Mouse (Mus musculus) thymus, postnatal 4 days (tissue): ENCODE measurements around the gene Atg9a.
A peak's percentile ranks its signal among the peaks of the same experiment; 100 is the strongest.

ENCODE experiments used
- DNase-seq: peaks from one replicate; pipeline ENCODE4 v3.0.0; 2021

Gene Atg9a

GRCm38 (mm10) chr1:75214886-75215285 lies 22.9 kb upstream of the Atg9a start:
- DNase-seq, result no peak

DNA sequence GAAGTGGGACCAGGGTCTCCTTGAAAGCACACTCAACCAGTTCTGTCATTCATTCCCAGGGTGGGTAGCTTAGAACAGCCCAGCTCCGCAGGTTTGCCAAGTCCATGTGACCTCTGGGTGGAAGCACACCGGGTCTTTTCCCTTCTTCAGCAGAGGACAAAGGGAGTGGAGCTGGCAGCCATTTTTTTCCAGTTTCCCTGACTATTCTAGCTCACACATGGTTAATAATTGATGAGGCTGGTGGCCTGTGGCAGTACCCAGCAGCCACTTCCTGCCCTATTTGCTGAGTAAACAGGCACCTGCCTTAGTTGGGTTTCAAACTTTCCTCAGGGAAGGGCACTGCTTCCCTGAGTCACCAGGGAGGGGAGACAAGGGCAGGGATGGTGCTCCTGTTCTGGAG lies 22.4 kb upstream of the Atg9a start:
- DNase-seq, result no peak

GRCm38 (mm10) chr1:75213096-75213495 lies 21.1 kb upstream of the Atg9a start:
- peak; percentile 14 for DNase-seq

DNA sequence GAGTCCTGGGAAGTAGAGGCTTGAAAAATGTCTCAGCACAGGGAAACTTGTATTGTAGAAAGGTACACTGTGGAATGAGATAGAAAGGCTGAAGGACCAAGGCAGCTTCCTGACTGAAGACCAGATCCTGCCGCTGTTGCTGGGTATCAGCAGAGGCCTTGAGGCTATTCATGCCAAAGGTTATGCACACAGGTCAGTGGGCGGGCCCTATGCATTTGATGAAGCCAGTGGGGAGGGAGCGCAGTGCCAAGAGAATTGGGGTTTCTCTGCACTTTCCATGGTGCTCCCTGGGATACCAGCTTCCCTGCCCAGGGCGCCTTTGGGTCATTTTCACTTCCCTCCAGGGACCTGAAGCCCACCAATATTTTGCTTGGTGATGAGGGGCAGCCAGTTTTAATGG lies 20.5 kb upstream of the Atg9a start:
- DNase-seq, result no peak

DNA sequence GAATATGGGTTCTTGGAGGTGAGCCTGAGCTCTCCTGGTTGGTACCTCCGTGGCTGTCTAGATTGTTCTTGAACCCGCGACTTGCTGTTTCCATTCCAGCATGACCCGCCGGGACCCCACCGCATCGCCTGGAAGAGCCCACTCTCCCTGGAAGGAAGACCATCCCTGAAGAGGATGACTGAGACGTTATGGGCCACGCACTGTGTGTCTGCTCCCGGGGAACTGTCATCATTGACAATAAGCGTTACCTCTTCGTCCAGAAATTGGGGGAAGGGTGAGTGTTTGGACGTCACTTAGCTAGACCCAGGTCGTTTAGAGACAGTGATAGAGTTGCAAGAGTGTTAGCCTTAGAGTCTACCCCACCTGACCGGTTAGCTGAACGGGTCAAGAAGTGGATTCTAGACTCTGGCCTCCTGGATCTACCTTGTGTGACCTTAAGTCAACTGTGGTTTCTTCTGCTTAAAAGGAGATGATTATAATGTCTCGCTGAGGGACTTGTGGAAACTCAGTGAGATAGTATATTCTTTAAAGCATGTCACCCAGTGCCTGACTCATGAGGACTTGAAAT lies 19.2 kb upstream of the Atg9a start:
- DNase-seq, result no peak

- peak; percentile 96 for DNase-seq
These were observed 18.4 kb upstream of the Atg9a start, which contains the start of the genes Glb1l and Stk16 for GRCm38 (mm10) chr1:75210136-75211087. TSS of gene Glb1l (minus strand) at chr1:75210813. TSS of gene Stk16 (plus strand) at chr1:75210838.

DNA sequence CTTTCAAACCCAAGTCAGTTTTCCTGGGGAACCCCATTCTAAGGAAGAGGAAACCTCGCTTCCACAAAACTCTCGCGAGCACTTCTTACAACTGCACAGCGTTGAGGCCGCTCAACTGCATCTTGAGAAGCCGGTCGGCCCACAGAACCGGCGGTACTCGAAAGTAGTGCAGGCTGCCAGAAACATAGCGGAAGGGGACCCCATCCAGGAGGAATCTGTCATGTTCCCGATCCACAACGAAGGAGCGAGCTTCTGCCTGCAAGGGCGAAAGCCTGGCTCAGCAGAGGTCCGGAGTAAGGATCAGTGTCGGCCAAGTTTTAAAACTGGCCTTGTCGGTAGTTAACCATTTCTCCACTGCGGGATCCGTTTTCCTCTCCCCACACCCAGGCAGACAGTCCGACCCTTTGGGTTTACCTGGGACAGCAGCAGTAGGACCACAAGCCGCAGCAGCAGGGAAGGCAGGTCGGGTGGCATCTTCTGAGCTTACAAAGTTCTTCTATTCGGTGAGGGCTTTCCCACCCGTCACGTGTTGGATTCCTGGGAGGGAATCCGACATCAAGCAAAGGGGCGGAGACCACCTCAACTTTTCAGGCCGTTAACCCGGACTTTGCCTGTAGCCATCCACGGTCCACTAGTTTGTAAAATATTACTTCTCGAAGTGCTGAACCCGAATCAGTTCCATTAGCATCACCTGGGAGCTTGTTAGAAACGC lies 17.1 kb upstream of the Atg9a start:
- peak; percentile 58 for DNase-seq

GRCm38 (mm10) chr1:75201236-75201635 lies 9.2 kb upstream of the Atg9a start:
- no peak for DNase-seq

DNA sequence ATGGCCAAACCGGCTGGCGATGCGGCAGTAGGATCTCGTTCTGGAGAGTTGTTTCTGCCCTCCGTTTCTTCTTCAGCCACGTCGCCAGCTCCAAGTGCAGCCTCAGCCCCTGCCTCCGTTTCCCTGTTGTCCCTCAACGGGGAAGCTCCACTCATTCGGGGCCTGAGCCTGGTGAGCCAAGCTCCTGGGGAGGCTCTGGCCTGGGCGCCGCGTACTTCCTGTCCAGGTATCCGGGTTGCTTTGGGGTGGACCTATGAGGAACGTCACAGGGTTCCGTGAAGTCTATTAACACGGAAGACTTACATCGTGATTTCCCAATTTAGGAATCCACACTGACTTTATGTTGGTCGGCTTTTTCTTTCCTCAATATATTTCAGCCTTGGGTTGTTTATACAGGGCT lies 456 bp upstream of the Atg9a start:
- DNase-seq, result peak; percentile 44

DNA sequence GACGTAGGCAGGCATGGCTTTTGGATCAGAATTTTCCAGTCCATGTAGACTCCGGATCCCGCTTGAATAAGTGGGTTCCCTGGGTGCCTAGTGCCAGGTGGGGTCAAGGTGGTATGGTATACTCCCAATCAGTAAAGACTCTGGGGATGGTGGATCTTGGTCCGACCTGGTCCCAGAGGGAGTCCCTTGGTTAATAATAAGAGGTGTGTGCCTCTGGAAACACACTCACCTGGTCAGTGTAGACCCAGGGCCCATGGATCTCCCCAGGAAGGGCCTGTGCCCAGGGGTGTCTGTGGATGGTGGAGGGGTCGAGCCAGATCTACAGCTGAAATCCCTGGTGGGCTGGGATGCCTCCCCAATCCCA lies 756 bp downstream of the Atg9a start:
- no peak for DNase-seq

DNA sequence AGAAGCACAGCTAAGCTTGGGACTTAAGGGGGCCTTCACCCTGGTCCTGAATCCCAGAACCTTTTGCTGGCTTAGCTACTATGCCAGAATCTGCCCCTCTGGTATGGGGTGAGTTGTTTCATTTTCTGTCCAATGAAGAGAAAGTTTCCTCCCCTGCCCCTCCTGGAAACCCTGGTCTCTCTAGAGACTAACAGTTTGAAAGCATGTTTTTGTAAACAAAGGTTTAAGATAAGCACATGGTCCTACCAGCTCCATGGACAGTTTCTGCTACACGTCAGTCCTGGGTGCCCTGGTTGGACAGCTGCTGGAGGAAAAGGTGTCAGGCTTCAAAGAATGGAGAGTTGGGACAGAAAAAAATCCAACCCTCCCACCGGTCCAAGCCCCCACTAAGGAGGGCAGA lies 1.4 kb downstream of the Atg9a start:
- no peak for DNase-seq

DNA sequence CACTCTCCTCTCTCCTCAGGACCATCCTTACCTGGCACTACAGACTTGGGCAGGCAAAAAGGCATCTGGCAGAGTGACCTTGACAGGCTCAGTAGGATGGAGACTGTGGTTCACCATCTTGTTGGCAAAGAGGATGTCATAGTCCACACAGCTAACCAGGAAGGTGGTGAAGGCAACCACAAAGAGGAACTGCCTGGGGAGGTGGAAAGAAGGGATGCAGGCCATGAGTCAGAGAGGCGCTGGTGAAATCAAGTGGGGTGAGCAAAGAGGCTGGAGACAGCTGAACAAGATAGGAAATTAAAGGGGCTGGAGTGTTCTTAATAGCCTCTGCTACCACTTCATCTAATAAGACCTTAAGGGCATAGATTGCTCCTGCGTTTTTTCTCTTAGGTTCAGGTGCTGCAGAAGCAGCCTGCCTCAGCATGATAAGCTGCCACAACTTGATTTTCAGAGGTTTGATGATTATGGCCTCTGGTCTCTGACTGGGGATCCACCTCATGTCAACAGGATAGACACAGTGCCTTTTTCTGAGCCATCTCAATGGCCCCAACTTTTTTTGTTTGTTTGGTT lies 4.0 kb downstream of the Atg9a start:
- no peak for DNase-seq

- no peak for DNase-seq
These were observed 4.9 kb downstream of the Atg9a start for GRCm38 (mm10) chr1:75187126-75187525.

DNA sequence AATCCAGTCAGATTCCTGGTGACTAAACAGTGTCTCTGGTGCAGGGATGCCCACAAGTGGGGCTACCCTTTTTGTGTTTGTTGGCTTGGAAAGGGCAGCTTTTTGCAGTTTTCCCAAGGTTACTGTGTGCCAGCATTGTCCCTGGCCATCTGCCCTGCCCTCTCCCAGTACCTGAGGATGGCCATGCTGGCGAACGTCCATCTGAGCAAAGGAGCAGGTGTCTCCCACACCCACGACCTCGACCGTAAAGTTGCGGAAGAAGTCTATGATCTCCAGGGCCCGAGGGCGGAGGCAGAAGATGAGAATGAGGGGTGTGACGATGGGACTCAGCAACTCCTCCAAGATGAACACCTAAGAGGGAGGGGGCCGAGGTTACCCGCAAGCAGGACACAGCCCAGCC lies 6.5 kb downstream of the Atg9a start:
- DNase-seq, result no peak

- no peak for DNase-seq
These were observed 9.8 kb downstream of the Atg9a start for GRCm38 (mm10) chr1:75182160-75182559.

DNA sequence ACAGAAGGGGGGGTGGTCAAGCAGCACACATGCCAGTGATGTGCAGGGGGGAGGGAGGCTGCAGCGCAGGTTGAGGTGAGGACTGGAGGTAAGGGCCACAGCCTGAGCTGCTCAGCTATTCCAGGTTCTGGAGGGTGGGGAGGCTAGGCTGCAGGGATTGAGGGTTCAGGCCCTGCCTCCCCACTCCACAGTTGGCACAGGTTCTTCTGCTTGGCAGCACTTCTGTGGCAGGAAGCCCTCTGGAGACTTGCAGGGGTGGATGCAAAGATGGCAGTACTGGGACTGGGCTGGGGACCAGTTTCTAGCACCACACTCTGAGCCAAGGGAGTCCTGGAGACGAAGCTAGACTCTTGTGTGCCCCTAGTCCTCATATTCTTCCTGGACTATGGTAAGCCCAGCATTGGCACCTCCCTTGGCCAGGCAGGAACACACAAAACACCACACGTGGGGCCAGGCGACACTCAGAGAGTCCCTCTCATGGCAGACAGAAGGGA lies 10.6 kb downstream of the Atg9a start:
- no peak for DNase-seq

DNA sequence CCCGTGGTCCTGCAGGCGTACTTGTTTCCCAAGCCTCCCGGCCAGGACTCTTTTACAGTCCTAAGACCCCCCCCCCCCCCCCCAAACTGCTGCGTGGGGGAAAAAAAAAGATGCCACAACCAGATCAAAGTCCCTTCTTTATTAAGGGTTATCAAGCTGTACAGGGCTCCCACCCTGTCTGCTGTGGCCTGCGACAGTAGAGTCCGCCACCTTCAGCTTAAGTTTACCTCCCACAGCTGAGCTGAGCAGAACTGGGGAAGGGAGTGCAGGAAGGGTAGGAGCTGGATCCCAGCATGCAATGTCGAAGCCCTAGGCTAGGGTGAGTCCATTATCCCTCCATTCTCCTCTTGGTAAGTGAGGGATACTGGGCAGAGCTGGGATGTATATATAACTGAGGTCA lies 11.3 kb downstream of the Atg9a start:
- DNase-seq, result no peak

GRCm38 (mm10) chr1:75180105-75180590 lies 11.8 kb downstream of the Atg9a start, which contains the start of gene Abcb6:
TSS of gene Abcb6 (minus strand) at chr1:75180392.
- peak; percentile 90 for DNase-seq

DNA sequence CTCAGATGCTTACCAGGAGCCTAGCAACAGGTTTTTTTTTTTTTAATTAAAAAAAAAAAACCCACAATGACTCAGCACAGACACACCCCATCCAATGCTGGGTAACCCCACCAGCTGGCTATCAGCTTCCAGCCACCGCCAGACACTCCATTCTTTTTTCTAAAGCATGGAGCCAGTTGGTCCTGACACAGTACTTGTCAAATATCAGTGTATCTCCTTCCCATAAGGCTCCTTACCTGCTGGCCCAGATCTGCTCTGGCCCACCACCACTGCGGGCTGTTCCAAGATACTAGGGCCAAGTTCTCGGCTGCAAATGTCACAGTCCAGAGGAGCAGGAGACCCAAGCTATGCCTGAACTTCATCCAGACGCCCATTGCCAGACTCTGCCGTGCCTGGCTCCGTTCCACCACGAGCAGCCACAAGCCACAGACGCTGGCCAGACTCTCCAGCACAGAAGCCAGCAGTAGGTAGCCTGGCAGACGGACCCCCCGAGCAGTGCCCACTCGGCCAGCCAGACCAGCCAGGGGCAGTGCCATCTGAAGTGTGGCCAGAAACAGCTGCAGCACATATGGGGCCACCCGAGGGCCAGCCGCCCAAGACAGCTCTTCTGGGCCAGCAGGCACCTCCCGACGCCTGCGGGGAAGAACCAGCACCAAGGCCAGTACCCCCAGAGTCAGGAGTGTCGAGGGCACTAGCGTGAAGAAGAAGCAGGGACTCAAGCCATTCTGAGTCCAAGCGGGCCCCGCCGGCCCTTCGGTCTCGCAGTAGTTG lies 12.5 kb downstream of the Atg9a start:
- no peak for DNase-seq

DNA sequence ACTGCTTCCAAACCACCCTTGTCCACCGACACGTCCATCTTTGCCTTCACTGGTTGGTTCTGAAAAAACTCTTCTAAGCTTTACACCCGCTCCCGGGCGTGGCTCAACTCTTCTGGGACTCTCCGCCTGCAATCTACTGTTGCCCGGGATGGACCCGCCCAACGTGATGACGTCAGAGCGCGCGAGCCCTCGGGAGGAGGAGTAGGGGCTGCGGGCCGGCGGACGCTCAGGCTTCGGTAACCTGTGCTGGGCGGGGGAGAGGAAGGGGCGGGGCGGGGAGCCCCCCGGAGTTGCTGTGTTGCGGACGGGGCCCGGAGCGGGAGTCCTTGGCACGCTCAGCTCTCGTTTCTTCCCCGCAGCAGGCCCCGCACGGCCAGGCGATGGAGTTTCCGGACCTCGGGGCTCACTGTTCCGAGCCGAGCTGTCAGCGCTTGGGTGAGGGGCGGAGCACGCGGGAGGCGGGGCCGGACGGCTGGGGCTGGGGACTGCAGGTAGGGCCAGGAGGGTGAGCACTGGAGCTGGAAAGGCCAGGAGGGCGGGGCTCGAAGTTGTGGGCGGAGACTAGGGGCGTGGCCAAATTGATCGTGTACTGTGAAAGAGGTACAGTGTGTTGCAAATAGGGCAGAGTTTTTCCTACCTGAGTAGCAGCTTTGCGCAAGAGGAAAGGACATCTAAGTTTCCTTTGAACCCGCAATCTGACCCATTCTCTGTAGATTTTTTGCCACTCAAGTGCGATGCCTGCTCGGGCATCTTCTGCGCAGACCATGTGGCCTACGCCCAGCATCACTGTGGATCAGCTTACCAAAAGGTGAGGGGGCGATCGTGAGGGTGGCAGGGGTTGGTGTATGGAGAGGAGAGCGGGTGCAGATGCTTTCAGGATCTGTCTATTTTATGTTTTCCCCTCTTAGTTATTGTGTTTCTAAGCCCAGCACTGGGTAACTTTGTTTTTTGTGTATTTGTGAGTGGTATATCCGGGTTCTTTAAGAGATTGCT lies 23.2 kb downstream of the Atg9a start, which contains the start of gene Zfand2b:
TSS of gene Zfand2b (plus strand) at position 175 of the 993 bp plus-strand sequence.
- peak; percentile 99 for DNase-seq

GRCm38 (mm10) chr1:75168093-75168471 lies 23.9 kb downstream of the Atg9a start:
- no peak for DNase-seq
